Mouse (Mus musculus) embryonic fibroblast, embryonic 13.5 days (primary cell): ENCODE results near the gene Rps10. TPM values are rescaled to one million over a fixed set of nuclear protein-coding genes. Genes with fewer than 3 reads are reported as not detected.

Experiments
- H3K27ac ChIP-seq: 2 replicates; pipeline ENCODE4 v1.5.1; 2012; ENCODE audit warnings: low read length, control low read depth, inconsistent platforms; ENCODE audit not compliant: insufficient read depth
- H3K4me1 ChIP-seq: 2 replicates; pipeline ENCODE4 v1.6.1; 2011; ENCODE audit warnings: low read length; ENCODE audit not compliant: control insufficient read depth, insufficient read depth
- H3K4me3 ChIP-seq: 2 replicates; pipeline ENCODE4 v1.5.1; 2011; ENCODE audit warnings: mild to moderate bottlenecking, control low read depth, low read length; ENCODE audit not compliant: insufficient read depth
- CTCF ChIP-seq: IDR thresholded peaks from 2 replicates; pipeline ENCODE4 v1.5.1; 2011; ENCODE audit warnings: mild to moderate bottlenecking, control low read depth, low read length, moderate library complexity, borderline replicate concordance; ENCODE audit not compliant: insufficient read depth
- POLR2A ChIP-seq: IDR thresholded peaks from 2 replicates; pipeline ENCODE4 v1.6.1; 2011; ENCODE audit warnings: low read depth, mild to moderate bottlenecking, control low read depth, low read length, moderate library complexity
- polyA plus RNA-seq: library from polyadenylated mRNA; stranded (reverse); fragments of >200 nt; gene quantifications from 2 replicates; pipeline ENCODE4 v1.2.4, GENCODE M21; 2011; ENCODE audit warnings: low read depth; ENCODE audit not compliant: missing spikeins, insufficient read length

Gene Rps10
- polyA plus RNA-seq, 1 experiment = 1,827 TPM

DNA sequence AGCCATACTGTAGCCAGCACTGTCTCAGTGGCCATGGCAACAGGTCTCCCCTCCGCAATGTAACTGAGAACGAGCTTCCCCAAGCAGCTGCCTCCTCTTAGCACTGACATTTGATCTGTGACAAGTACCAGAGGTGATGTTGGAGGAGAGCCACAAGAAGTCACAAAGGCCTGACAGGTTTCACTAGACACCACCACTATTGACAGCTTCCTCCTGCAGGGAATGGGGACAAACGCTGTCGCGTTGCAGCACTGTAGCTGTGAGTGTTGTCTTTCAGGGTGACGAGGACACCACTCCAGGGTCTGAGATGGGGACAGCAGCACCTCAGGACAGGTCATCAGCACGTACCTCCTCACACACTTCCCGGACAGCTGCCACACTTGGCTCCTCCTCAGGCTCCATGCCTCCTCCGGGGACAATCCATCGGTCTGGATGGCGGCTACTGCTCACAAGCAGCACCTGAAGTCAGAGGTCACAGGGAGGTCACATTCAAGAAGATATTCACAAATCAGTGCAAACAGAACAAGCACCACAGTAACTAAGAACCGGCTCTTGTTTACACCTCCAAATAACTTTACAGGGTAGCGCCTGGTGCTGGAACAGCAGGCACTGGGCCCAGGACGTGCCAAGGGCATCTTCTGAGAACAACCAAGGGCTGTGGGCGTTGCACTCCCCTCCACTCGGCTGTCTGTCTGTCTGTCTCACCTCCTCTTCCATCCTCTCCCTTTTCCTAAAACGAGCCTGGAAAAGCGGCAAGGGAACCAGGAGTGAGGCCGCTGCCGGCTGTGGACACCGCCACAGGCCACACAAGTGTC, 39.9 kb downstream of the Rps10 start:
- Histone ChIP-seq H3K4me1 (no peaks in the 10 kb centered on the region), H3K4me3 (no peak overlapping the region), H3K27ac (no peak overlapping the region)
- TF ChIP-seq POLR2A = no peak
- no peak for TF ChIP-seq CTCF

DNA sequence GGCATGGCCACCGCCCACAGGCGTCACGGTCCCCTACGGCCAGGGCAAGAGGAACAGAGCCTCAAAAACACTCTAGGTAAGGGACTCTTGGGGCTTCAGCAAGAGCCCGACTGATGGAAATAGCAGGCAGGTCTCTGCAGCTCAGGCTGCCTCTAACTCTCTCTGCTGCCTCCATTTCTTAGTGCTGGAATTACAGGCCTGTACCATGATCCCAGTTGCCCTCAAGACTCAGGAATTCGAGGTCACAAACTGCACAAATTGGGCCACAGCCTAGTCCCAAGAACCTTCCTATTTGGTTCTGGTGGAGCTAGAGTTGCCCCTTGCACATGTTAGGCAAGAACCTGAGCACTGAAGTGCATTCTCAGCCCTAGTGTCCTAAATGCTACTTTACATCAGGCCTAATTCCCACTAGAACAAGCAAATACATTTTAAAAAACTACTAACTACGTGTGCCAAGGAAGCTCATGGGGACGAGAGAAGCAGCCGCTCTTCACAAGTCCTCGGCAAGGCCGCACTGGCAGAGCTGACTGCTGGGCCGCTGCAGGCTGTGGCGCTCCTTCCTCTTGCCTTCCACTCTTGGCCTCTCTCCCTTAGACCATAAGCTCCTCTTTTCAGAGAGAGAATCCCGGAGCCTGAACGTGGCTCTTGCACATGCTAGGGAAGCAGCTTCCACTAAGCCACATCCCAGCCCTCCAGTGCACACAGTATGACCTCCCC, 40.7 kb downstream of the Rps10 start:
- no peak for TF ChIP-seq CTCF
- no peak for TF ChIP-seq POLR2A
- Histone ChIP-seq H3K4me1 (no peaks in the 10 kb centered on the region), H3K27ac (no peak overlapping the region), H3K4me3 (no peak overlapping the region)

DNA sequence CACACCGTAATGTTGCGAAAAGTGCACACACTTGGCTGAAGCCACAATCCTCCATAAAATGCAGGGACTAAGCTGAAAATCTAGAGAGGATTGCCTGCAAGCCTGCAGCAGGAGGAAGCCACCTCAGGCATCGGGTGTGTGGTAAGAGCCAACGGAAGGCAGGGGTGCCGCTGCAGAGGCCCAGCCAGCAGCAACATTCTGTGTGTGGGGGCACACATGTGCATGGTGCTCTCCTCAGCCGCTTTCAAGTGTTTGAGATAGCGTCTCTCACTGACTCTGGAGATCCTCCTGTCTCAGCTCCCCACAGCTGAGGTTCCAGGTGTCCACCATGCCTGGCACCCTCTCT, 43.9 kb downstream of the Rps10 start:
- Histone ChIP-seq H3K27ac (no peak overlapping the region), H3K4me1 (no peaks in the 10 kb centered on the region), H3K4me3 (no peak overlapping the region)
- TF ChIP-seq POLR2A (no peak), CTCF (no peak)

DNA sequence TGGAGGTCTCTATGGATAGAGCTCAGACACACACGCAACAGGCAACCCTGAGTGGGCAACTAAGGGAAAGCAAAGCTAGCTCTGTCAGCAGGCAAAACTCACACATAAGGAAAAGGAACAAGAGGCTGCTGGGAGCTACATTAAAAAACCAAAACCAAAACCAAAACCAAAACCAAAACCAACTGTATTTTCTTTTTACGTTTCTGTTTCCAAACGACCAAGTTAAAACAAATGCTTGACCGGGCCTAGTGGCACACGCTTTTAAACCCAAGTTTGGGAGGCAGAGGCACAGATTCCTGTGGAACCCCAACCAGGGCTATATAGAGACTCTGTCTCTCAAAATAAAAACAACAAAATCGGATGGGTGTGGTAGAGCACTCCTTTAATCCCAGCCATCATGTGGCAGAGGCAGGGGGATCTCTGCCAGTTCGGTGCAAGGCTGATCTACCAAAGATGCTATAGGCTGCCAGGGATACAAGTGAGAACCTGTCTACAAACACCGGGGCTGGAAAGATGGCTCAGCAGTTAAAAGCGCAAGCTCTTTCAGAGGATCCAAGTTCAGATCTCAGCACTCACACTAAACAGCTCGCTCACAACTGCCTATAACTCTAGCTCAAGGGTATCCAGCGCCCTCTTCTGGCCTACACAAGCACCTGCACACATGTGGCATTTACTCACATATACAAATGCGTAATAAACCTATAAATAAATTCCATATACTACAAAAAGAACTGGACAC, 44.5 kb downstream of the Rps10 start:
- no peaks in the 10 kb centered on the region for H3K4me1 ChIP-seq
- no peak overlapping the region for H3K27ac ChIP-seq
- TF ChIP-seq CTCF (no peak), POLR2A (no peak)
- H3K4me3 ChIP-seq = no peak overlapping the region

DNA sequence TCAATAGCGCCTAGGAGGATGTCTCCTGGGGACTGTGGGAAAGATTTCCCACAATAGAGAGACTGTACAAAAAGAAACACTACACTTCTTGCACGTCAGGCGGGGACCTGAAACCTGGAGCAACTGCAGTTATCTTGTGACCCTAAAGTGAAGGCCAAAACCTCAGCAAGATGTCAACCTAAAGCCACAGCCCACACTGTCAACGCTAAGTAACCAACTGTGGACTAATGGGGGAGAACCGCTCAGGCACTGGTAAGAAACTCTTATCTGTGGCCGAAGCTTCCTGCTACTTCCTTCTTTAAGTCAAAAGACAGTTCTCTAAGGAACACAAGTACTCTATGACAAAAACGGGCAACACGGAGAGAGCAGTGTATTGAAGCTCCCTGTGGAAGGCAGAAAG, 48.2 kb downstream of the Rps10 start:
- no peak for TF ChIP-seq CTCF
- TF ChIP-seq POLR2A = no peak
- no peak overlapping the region for H3K27ac ChIP-seq

GRCm38 (mm10) chr17:27587252-27587651, 49.2 kb downstream of the Rps10 start:
- TF ChIP-seq POLR2A (no peak), CTCF (no peak)
- Histone ChIP-seq H3K4me3 (no peak overlapping the region), H3K27ac (no peak overlapping the region), H3K4me1 (no peaks in the 10 kb centered on the region)

More for the DNA sequence above, 48.2 kb downstream of the Rps10 start:
- no peak overlapping the region for H3K4me3 ChIP-seq
- H3K4me1 ChIP-seq = no peaks in the 10 kb centered on the region

GRCm38 (mm10) chr17:27586661-27587060, 49.8 kb downstream of the Rps10 start:
- no peak overlapping the region for H3K4me3 ChIP-seq
- TF ChIP-seq CTCF (no peak), POLR2A (no peak)
- H3K27ac ChIP-seq = no peak overlapping the region
- no peaks in the 10 kb centered on the region for H3K4me1 ChIP-seq

DNA sequence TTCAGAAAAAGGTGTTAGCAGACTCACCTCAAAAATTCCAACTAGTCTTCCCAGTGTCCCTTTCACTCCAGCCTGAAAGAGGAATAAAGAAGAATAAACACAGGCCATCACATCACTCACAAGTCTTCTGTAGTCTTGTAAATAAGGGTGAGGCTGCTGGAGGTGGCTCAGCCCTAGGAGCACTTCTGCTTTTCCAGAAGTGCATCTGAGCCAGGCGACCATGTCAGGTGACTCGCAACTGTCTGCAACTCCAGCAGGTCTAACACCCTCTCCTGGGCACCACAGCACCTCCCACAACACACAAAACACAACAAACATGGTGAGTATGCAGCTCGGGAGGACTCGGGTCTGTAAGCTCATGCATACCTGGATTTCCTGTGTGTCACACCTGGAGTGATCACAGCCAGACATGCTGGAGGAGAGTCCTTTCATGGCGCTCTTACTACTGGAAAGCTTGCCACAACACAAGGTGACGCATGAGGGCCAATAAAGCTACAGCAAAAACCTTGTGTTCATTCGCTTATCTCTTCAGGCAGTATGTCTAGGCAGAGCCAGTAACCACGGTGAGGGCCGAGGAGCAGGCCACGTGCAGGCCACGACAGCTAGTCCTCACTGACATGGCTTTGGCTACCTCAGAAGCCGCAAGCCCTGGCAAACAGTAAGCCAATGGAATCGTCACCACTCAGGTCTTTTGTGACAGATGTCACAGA, 53.1 kb downstream of the Rps10 start:
- TF ChIP-seq CTCF (no peak), POLR2A (no peak)
- no peak overlapping the region for H3K4me3 ChIP-seq
- no peak overlapping the region for H3K27ac ChIP-seq
- H3K4me1 ChIP-seq = no peaks in the 10 kb centered on the region

Other genes starting within 250 kb of the Rps10 start
- not detected in 2 replicates for gene Grm4, start 115.3 kb downstream of the Rps10 start, polyA plus RNA-seq
- gene Hmga1, start 80.2 kb downstream of the Rps10 start, polyA plus RNA-seq = 207 and 393 TPM in 2 replicates
- gene AI413582, start 70.9 kb downstream of the Rps10 start, polyA plus RNA-seq = 15.6 and 30.9 TPM in 2 replicates
- 117 and 131 TPM in 2 replicates for gene Nudt3, start 13.2 kb downstream of the Rps10 start, polyA plus RNA-seq
- 2.9 TPM in 1 of 2 replicates, not detected in the other for gene RPS10-NUDT3, start 1.4 kb downstream of the Rps10 start, polyA plus RNA-seq
- gene Pacsin1, start 18.8 kb upstream of the Rps10 start, polyA plus RNA-seq = not detected in 2 replicates
- gene Spdef, start 92.3 kb upstream of the Rps10 start, polyA plus RNA-seq = not detected in 2 replicates
- 63.7 and 68.6 TPM in 2 replicates for gene D17Wsu92e, start 184.0 kb upstream of the Rps10 start, polyA plus RNA-seq
- gene Snrpc, start 201.5 kb upstream of the Rps10 start, polyA plus RNA-seq = 101 and 121 TPM in 2 replicates
- gene Uhrf1bp1, start 219.8 kb upstream of the Rps10 start, polyA plus RNA-seq = 16.0 and 20.6 TPM in 2 replicates